Mouse (Mus musculus): ENCODE measurements around the gene Srsf10. TPM values are rescaled to one million over a fixed set of nuclear protein-coding genes. Genes with fewer than 3 reads are reported as not detected.

The Srsf10 gene
- polyA plus RNA-seq, 1 experiment from 2014 or later, result 119 TPM

- no peaks in the 10 kb centered on the region for H3K36me3 ChIP-seq
- peaks cover 17% of the 10 kb centered on the region for H3K4me1 ChIP-seq (replicated peaks)
- H3K9ac ChIP-seq, result no peak overlapping the region
- H3K27ac ChIP-seq, result no peak overlapping the region
- DNase-seq, result no peak
- WGBS (ENCODE audit: insufficient replicate concordance), result 76% methylated on average over 12 of the region's 12 CpGs
- H3K4me3 ChIP-seq (replicated peaks), result no peak overlapping the region
- no peak overlapping the region for H3K4me2 ChIP-seq
- H3K27me3 ChIP-seq, result no peaks in the 10 kb centered on the region
- no peak for ATAC-seq (ENCODE audit: low read depth)
- no peaks in the 10 kb centered on the region for H3K9me3 ChIP-seq (replicated peaks)
Measured at GRCm38 (mm10) chr4:135885676-135886075, 30.1 kb downstream of the Srsf10 start.

- H3K27ac ChIP-seq, result no peak overlapping the region
- H3K9ac ChIP-seq, result no peak overlapping the region
- no peak overlapping the region for H3K4me2 ChIP-seq
- no peaks in the 10 kb centered on the region for H3K36me3 ChIP-seq
- peaks cover 17% of the 10 kb centered on the region for H3K4me1 ChIP-seq (replicated peaks)
- DNase-seq (no peak), ATAC-seq (ENCODE audit: low read depth) (no peak)
- no peaks in the 10 kb centered on the region for H3K27me3 ChIP-seq
- H3K4me3 ChIP-seq (replicated peaks), result no peak overlapping the region
- 46% methylated on average over 4 of the region's 4 CpGs for WGBS (ENCODE audit: insufficient replicate concordance)
- H3K9me3 ChIP-seq (replicated peaks), result no peaks in the 10 kb centered on the region
Measured at GRCm38 (mm10) chr4:135886184-135886583, 30.6 kb downstream of the Srsf10 start.

GRCm38 (mm10) chr4:135888448-135889057 is 33.0 kb downstream of the Srsf10 start:
- Histone ChIP-seq H3K4me2 (no peak overlapping the region), H3K9me3 (replicated peaks) (no peaks in the 10 kb centered on the region), H3K36me3 (no peaks in the 10 kb centered on the region), H3K27ac (no peak overlapping the region), H3K4me1 (replicated peaks) (peaks cover 23% of the 10 kb centered on the region), H3K4me3 (replicated peaks) (no peak overlapping the region), H3K9ac (no peak overlapping the region), H3K27me3 (no peaks in the 10 kb centered on the region)
- no peak for DNase-seq
- 74% methylated on average over 24 of the region's 24 CpGs for WGBS (ENCODE audit: insufficient replicate concordance)
- ATAC-seq (ENCODE audit: low read depth), result no peak

- peaks cover 17% of the 10 kb centered on the region for H3K4me1 ChIP-seq (replicated peaks)
- H3K27me3 ChIP-seq, result no peaks in the 10 kb centered on the region
- no peaks in the 10 kb centered on the region for H3K36me3 ChIP-seq
- no peak overlapping the region for H3K9ac ChIP-seq
- no peak overlapping the region for H3K27ac ChIP-seq
- no peak overlapping the region for H3K4me3 ChIP-seq (replicated peaks)
- ATAC-seq (ENCODE audit: low read depth) (no peak), DNase-seq (no peak)
- WGBS (ENCODE audit: insufficient replicate concordance), result 69% methylated on average over 7 of the region's 7 CpGs
- no peaks in the 10 kb centered on the region for H3K9me3 ChIP-seq (replicated peaks)
- H3K4me2 ChIP-seq, result no peak overlapping the region
Measured at GRCm38 (mm10) chr4:135889146-135889883, 33.8 kb downstream of the Srsf10 start.

- Histone ChIP-seq H3K27me3 (no peaks in the 10 kb centered on the region), H3K4me2 (no peak overlapping the region), H3K4me1 (replicated peaks) (peaks cover 23% of the 10 kb centered on the region), H3K9me3 (replicated peaks) (no peaks in the 10 kb centered on the region), H3K4me3 (replicated peaks) (no peak overlapping the region), H3K9ac (no peak overlapping the region), H3K36me3 (no peaks in the 10 kb centered on the region), H3K27ac (no peak overlapping the region)
- ATAC-seq (ENCODE audit: low read depth) (peak; percentile 79), DNase-seq (peak; percentile 63)
- 5% methylated on average over 4 of the region's 4 CpGs for WGBS (ENCODE audit: insufficient replicate concordance)
Measured at GRCm38 (mm10) chr4:135889884-135890283, 34.3 kb downstream of the Srsf10 start.

- H3K4me1 ChIP-seq (replicated peaks), result peaks cover 39% of the 10 kb centered on the region
- H3K9me3 ChIP-seq (replicated peaks), result no peaks in the 10 kb centered on the region
- H3K4me2 ChIP-seq, result no peak overlapping the region
- H3K27me3 ChIP-seq, result no peaks in the 10 kb centered on the region
- no peaks in the 10 kb centered on the region for H3K36me3 ChIP-seq
- WGBS (ENCODE audit: insufficient replicate concordance), result 66% methylated on average over 2 of the region's 2 CpGs
- no peak overlapping the region for H3K4me3 ChIP-seq (replicated peaks)
- ATAC-seq (ENCODE audit: low read depth) (no peak), DNase-seq (no peak)
- no peak overlapping the region for H3K9ac ChIP-seq
- no peak overlapping the region for H3K27ac ChIP-seq
Measured at GRCm38 (mm10) chr4:135891539-135891938, 36.0 kb downstream of the Srsf10 start.

GRCm38 (mm10) chr4:135892884-135893283 is 37.3 kb downstream of the Srsf10 start:
- H3K4me3 ChIP-seq (replicated peaks), result no peak overlapping the region
- ATAC-seq (ENCODE audit: low read depth) (peak; percentile 53), DNase-seq (no peak)
- H3K27me3 ChIP-seq, result no peaks in the 10 kb centered on the region
- peak overlapping the region; percentile 22; the same call in 1 of the 2 replicates for H3K9ac ChIP-seq
- H3K36me3 ChIP-seq, result no peaks in the 10 kb centered on the region
- H3K4me1 ChIP-seq (replicated peaks), result peaks cover 53% of the 10 kb centered on the region
- no peak overlapping the region for H3K4me2 ChIP-seq
- H3K27ac ChIP-seq, result no peak overlapping the region; the same call in 1 of the 2 replicates
- WGBS (ENCODE audit: insufficient replicate concordance), result 10% methylated on average over 4 of the region's 4 CpGs
- no peaks in the 10 kb centered on the region for H3K9me3 ChIP-seq (replicated peaks)

GRCm38 (mm10) chr4:135895071-135895571 is 39.6 kb downstream of the Srsf10 start, which contains the start of gene Cnr2:
Cnr2 (plus strand) TSS chr4:135895394.
- no peaks in the 10 kb centered on the region for H3K9me3 ChIP-seq (replicated peaks)
- WGBS (ENCODE audit: insufficient replicate concordance), result 17% methylated on average over 8 of the region's 8 CpGs
- H3K27me3 ChIP-seq, result no peaks in the 10 kb centered on the region
- ATAC-seq (ENCODE audit: low read depth) (peak; percentile 24; the same call in 1 of the 2 replicates), DNase-seq (no peak)
- H3K4me3 ChIP-seq (replicated peaks), result peak within 1 kb of the TSS; percentile 39
- peak within 1 kb of the TSS; percentile 64 for H3K9ac ChIP-seq
- H3K27ac ChIP-seq, result peak within 1 kb of the TSS; percentile 84
- no peaks in the 10 kb centered on the region for H3K36me3 ChIP-seq
- peak within 1 kb of the TSS; percentile 58 for H3K4me2 ChIP-seq
- H3K4me1 ChIP-seq (replicated peaks), result peaks cover 69% of the 10 kb centered on the region

GRCm38 (mm10) chr4:135896157-135896556 is 40.6 kb downstream of the Srsf10 start:
- Histone ChIP-seq H3K9me3 (replicated peaks) (no peaks in the 10 kb centered on the region), H3K36me3 (no peaks in the 10 kb centered on the region), H3K27me3 (no peaks in the 10 kb centered on the region), H3K9ac (peak overlapping the region; percentile 64), H3K27ac (peak overlapping the region; percentile 84), H3K4me3 (replicated peaks) (peak overlapping the region; percentile 39), H3K4me2 (peak overlapping the region; percentile 58), H3K4me1 (replicated peaks) (peaks cover 69% of the 10 kb centered on the region)
- WGBS (ENCODE audit: insufficient replicate concordance), result 26% methylated on average over 6 of the region's 6 CpGs
- ATAC-seq (ENCODE audit: low read depth) (no peak), DNase-seq (no peak)

GRCm38 (mm10) chr4:135898380-135899049 is 43.0 kb downstream of the Srsf10 start:
- Histone ChIP-seq H3K27ac (peak overlapping the region; percentile 84), H3K4me2 (peak overlapping the region; percentile 58), H3K9ac (peak overlapping the region; percentile 57), H3K27me3 (no peaks in the 10 kb centered on the region), H3K36me3 (no peaks in the 10 kb centered on the region), H3K4me1 (replicated peaks) (peaks cover 58% of the 10 kb centered on the region), H3K4me3 (replicated peaks) (peak overlapping the region; percentile 19), H3K9me3 (replicated peaks) (no peaks in the 10 kb centered on the region)
- DNase-seq, result peak; percentile 78
- ATAC-seq (ENCODE audit: low read depth), result peak; percentile 91
- WGBS (ENCODE audit: insufficient replicate concordance), result 12% methylated on average over 9 of the region's 9 CpGs

- WGBS (ENCODE audit: insufficient replicate concordance), result 48% methylated on average over 7 of the region's 7 CpGs
Measured at GRCm38 (mm10) chr4:135899050-135899448, 43.5 kb downstream of the Srsf10 start.

More at GRCm38 (mm10) chr4:135899050-135899448, 43.5 kb downstream of the Srsf10 start:
- H3K27me3 ChIP-seq, result no peaks in the 10 kb centered on the region
- H3K36me3 ChIP-seq, result no peaks in the 10 kb centered on the region
- DNase-seq (no peak), ATAC-seq (ENCODE audit: low read depth) (no peak)
- H3K9ac ChIP-seq, result no peak overlapping the region
- peak overlapping the region; percentile 34; the same call in 1 of the 2 replicates for H3K27ac ChIP-seq
- no peak overlapping the region for H3K4me2 ChIP-seq
- H3K4me1 ChIP-seq (replicated peaks), result peaks cover 58% of the 10 kb centered on the region
- no peak overlapping the region for H3K4me3 ChIP-seq (replicated peaks)
- H3K9me3 ChIP-seq (replicated peaks), result no peaks in the 10 kb centered on the region
